Mouse (Mus musculus) cerebellum, adult (tissue): ENCODE measurements around the gene Akr1b8.
"Not testable (repeated sequence)": the region's sequence is repeated elsewhere in the genome, so short reads cannot be mapped to it uniquely, and the experiment has no call there.

Experiments
- ATAC-seq: cut with Nextera tagmentation; 2 replicates; pipeline ENCODE4 v1.9.2; 2017; ENCODE audit warnings: mild to moderate bottlenecking, moderate library complexity, mixed read lengths; ENCODE audit not compliant: insufficient number of reproducible peaks, low FRiP score, low TSS enrichment

Akr1b8 gene

GRCm38 (mm10) chr6:34353658-34354353 lies at the start of gene Akr1b8:
Akr1b8 (plus strand) TSS chr6:34354119.
- peak; percentile 69 for ATAC-seq

GRCm38 (mm10) chr6:34304675-34305241 lies 49.2 kb upstream of the Akr1b8 start:
- no peak for ATAC-seq

GRCm38 (mm10) chr6:34306797-34307196 lies 47.1 kb upstream of the Akr1b8 start:
- no peak for ATAC-seq

- no peak for ATAC-seq
Observed at GRCm38 (mm10) chr6:34309526-34309925, 44.4 kb upstream of the Akr1b8 start.

- no peak for ATAC-seq
Observed at GRCm38 (mm10) chr6:34310023-34310595, 43.8 kb upstream of the Akr1b8 start.

- ATAC-seq, result no peak
Observed at GRCm38 (mm10) chr6:34313386-34313785, 40.5 kb upstream of the Akr1b8 start.

GRCm38 (mm10) chr6:34313921-34314320 lies 40.0 kb upstream of the Akr1b8 start:
- ATAC-seq, result no peak

GRCm38 (mm10) chr6:34316854-34317771 lies 36.8 kb upstream of the Akr1b8 start, which contains the start of gene Akr1b3:
Akr1b3 (minus strand) TSS chr6:34317478.
- ATAC-seq, result peak; percentile 98

- ATAC-seq, result no peak
Observed at GRCm38 (mm10) chr6:34318172-34318571, 35.7 kb upstream of the Akr1b8 start.

GRCm38 (mm10) chr6:34318636-34319035 lies 35.3 kb upstream of the Akr1b8 start:
- no peak for ATAC-seq

- ATAC-seq, result no peak
Observed at GRCm38 (mm10) chr6:34322121-34322520, 31.8 kb upstream of the Akr1b8 start.

- ATAC-seq, result no peak
Observed at GRCm38 (mm10) chr6:34331379-34331778, 22.5 kb upstream of the Akr1b8 start.

- not testable (repeated sequence) for ATAC-seq
Observed at GRCm38 (mm10) chr6:34331804-34332203, 22.1 kb upstream of the Akr1b8 start.

GRCm38 (mm10) chr6:34334673-34335072 lies 19.2 kb upstream of the Akr1b8 start:
- ATAC-seq, result no peak

- no peak for ATAC-seq
Observed at GRCm38 (mm10) chr6:34337799-34338198, 16.1 kb upstream of the Akr1b8 start.

- ATAC-seq, result no peak
Observed at GRCm38 (mm10) chr6:34341991-34342390, 11.9 kb upstream of the Akr1b8 start.

GRCm38 (mm10) chr6:34342476-34342875 lies 11.4 kb upstream of the Akr1b8 start:
- ATAC-seq, result no peak

GRCm38 (mm10) chr6:34343426-34343825 lies 10.5 kb upstream of the Akr1b8 start:
- no peak for ATAC-seq

- ATAC-seq, result no peak
Observed at GRCm38 (mm10) chr6:34344135-34344850, 9.6 kb upstream of the Akr1b8 start.

GRCm38 (mm10) chr6:34344935-34345334 lies 9.0 kb upstream of the Akr1b8 start:
- no peak for ATAC-seq
